Mouse (Mus musculus) midbrain, embryonic 11.5 days (tissue): ENCODE measurements around the gene C3ar1. TPM values are rescaled to one million over a fixed set of nuclear protein-coding genes. Genes with fewer than 3 reads are reported as not detected.
A peak's percentile ranks its signal among the peaks of the same experiment; 100 is the strongest.

Experiments used
- ATAC-seq: fragments of 200-750 bp; cut with Nextera tagmentation; 2 replicates; pipeline ENCODE4 v1.8.0; 2017; ENCODE audit warnings: moderate TSS enrichment, moderate library complexity; ENCODE audit not compliant: low FRiP score
- DNase-seq: peaks from one replicate; pipeline ENCODE4 v3.0.0; 2015; ENCODE audit warnings: low spot score; ENCODE audit errors: missing footprints
- H3K27ac ChIP-seq: fragments of 300-500 bp; sonication (generic); 2 replicates; pipeline ENCODE4 v1.5.1; 2014; ENCODE audit warnings: low read depth, low read length
- H3K27me3 ChIP-seq: fragments of 300-500 bp; sonication (generic); 2 replicates; pipeline ENCODE4 v1.6.1; 2014; ENCODE audit warnings: mild to moderate bottlenecking, low read length, moderate library complexity, mixed read lengths; ENCODE audit not compliant: control insufficient read depth, insufficient read depth
- H3K36me3 ChIP-seq: fragments of 300-500 bp; sonication (generic); 2 replicates; pipeline ENCODE4 v1.6.1; 2014; ENCODE audit warnings: mild to moderate bottlenecking, low read length, moderate library complexity, mixed read lengths; ENCODE audit not compliant: control insufficient read depth, insufficient read depth
- H3K4me1 ChIP-seq: fragments of 300-500 bp; sonication (generic); 2 replicates; pipeline ENCODE4 v1.6.1; 2014; ENCODE audit warnings: low read length; ENCODE audit not compliant: control insufficient read depth, insufficient read depth
- H3K4me2 ChIP-seq: fragments of 300-500 bp; sonication (generic); 2 replicates; pipeline ENCODE4 v1.6.1; 2014; ENCODE audit warnings: mild to moderate bottlenecking, moderate library complexity
- H3K4me3 ChIP-seq: fragments of 300-500 bp; sonication (generic); 2 replicates; pipeline ENCODE4 v1.5.1; 2014; ENCODE audit warnings: low read depth, low read length
- H3K9ac ChIP-seq: fragments of 300-500 bp; sonication (generic); 2 replicates; pipeline ENCODE4 v1.6.1; 2014; ENCODE audit warnings: low read length
- H3K9me3 ChIP-seq: fragments of 300-500 bp; sonication (generic); 2 replicates; pipeline ENCODE4 v1.6.1; 2016; ENCODE audit warnings: low read length; ENCODE audit not compliant: control insufficient read depth
- WGBS: fragments of 180-500 bp; shearing (Covaris S2); extraction: QIAGEN DNeasy Blood & Tissue Kit; methylation state at CpG from one replicate; pipeline ENCODE4 v1.1.7; 2014; 5-methylcytosine and 5-hydroxymethylcytosine counted together
- polyA plus RNA-seq: library from polyadenylated mRNA; unstranded; fragments of >200 nt; fragmentation: Nextera tagmentation; extraction: Ambion mirVana; gene quantifications from 2 replicates; pipeline ENCODE4 v1.2.1, GENCODE M21; 2014

C3ar1 gene
- 2.0 and 2.4 TPM in 2 replicates for polyA plus RNA-seq

DNA sequence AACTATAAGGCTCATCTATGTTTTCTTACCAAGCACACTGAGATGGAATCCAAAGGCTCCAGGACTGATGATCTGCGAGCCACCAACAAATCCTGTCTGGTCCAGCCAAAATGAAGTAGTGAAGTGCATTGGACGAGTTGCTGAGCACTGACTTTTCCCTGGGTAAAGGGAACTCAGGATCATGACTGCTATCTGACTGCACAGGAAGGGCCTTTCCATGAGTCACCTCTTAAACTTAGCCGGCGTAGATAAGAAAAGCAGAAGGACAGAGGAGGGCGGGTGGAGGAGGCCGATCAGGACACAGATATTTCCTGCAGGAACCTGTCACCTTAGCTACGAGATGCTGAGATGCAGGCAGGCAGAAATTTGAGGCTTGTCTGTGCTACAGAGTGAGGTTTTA is at the start of gene C3ar1:
Gene C3ar1, minus strand, starts transcription at position 207 of the 400 bp plus-strand sequence.
- WGBS, result 80% methylated on average over 7 of the region's 7 CpGs

DNA sequence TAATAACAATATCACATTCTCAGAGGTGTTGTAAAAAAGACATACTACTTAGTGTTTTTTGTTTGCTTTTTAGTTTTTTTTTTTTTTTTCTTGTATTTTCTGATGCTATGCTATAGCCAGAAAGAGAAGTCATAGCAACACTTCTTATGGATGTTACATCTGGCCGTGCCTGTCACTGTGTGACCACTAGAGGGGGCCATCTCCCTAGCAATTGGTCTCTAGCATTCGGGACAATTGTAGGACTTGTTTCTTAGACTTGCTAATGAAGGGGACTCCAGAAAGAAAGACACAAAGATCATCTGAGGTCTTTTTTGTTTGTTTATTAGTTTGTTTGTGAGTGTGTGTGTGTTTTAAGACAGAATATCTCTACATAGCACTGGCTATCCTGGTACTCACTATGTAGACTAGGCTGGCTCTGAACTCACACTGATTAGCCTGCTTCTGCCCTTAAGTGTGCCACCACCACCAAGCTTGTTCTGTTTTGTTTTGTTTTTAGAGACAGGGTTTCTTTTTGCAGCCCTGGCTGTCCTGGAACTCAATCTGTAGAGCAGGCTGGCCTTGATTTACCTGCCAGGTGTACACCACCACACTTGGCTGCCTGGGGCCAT is 36.6 kb upstream of the C3ar1 start:
- WGBS, result 14% methylated on average over 2 of the region's 2 CpGs
- Histone ChIP-seq H3K9ac (no peak overlapping the region), H3K4me1 (no peaks in the 10 kb centered on the region), H3K4me2 (no peak overlapping the region), H3K4me3 (no peak overlapping the region), H3K27me3 (no peaks in the 10 kb centered on the region), H3K27ac (no peak overlapping the region), H3K9me3 (no peaks in the 10 kb centered on the region), H3K36me3 (peaks cover 12% of the 10 kb centered on the region)
- DNase-seq (peak; percentile 88), ATAC-seq (peak; percentile 63)

More for the DNA sequence above, at the start of gene C3ar1:
- no peak within 1 kb of the TSS for H3K27ac ChIP-seq
- ATAC-seq (no peak), DNase-seq (no peak)
- no peaks in the 10 kb centered on the region for H3K36me3 ChIP-seq
- no peaks in the 10 kb centered on the region for H3K4me1 ChIP-seq
- H3K9ac ChIP-seq, result no peak within 1 kb of the TSS
- no peaks in the 10 kb centered on the region for H3K9me3 ChIP-seq
- no peak within 1 kb of the TSS for H3K4me3 ChIP-seq
- no peak within 1 kb of the TSS for H3K4me2 ChIP-seq
- H3K27me3 ChIP-seq, result no peaks in the 10 kb centered on the region

DNA sequence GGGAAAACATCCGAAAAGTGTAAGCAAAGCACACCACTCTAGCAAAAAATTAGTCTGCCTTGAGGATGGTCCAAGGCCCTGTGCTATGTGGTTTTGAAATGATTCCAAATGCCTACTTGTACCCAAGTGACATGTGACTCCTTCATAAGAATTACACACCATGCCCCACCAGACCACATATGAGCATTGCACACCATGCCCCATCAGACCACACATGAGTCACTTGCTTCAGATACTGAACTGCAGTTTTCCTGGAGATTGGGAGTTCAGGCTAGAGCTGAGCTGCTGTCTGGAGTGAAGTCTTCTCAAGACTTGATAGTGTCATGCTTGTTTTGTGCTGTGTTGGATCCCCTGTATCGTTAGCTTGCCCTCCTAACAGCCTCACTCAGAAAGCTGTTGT is 33.6 kb upstream of the C3ar1 start:
- no peaks in the 10 kb centered on the region for H3K4me1 ChIP-seq
- ATAC-seq, result no peak

DNA sequence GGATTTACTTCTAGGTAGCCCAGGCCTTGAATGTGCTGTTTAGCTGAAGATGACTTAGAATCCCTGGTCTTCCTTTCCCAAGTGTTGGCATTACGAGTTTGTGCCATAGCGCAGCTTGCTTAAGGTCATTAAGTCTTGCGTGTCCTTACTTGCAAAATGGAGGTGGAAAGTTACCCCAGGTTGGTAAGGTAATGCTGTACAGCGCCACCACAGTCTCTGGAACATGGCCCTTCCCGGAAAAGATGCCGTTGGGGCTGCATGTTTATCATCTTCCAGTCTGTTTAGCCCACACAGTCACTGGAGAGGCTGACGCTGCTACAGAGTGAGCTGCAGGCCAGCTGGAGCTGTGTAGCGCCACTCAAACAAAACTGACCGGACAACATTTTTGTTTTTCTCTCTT is 27.6 kb upstream of the C3ar1 start:
- H3K27ac ChIP-seq, result no peak overlapping the region
- 91% methylated on average over 9 of the region's 9 CpGs for WGBS
- H3K4me1 ChIP-seq, result no peaks in the 10 kb centered on the region
- H3K36me3 ChIP-seq, result peaks cover 44% of the 10 kb centered on the region
- no peaks in the 10 kb centered on the region for H3K9me3 ChIP-seq
- no peak overlapping the region for H3K4me3 ChIP-seq
- no peak for DNase-seq
- no peak overlapping the region for H3K9ac ChIP-seq
- H3K4me2 ChIP-seq, result no peak overlapping the region
- ATAC-seq, result no peak
- H3K27me3 ChIP-seq, result no peaks in the 10 kb centered on the region

More for the DNA sequence above, 33.6 kb upstream of the C3ar1 start:
- no peak overlapping the region for H3K4me2 ChIP-seq
- no peaks in the 10 kb centered on the region for H3K9me3 ChIP-seq
- H3K4me3 ChIP-seq, result no peak overlapping the region
- DNase-seq, result no peak
- H3K27me3 ChIP-seq, result no peaks in the 10 kb centered on the region
- H3K9ac ChIP-seq, result no peak overlapping the region
- no peak overlapping the region for H3K27ac ChIP-seq
- H3K36me3 ChIP-seq, result peaks cover 23% of the 10 kb centered on the region
- 95% methylated on average over 2 of the region's 2 CpGs for WGBS

DNA sequence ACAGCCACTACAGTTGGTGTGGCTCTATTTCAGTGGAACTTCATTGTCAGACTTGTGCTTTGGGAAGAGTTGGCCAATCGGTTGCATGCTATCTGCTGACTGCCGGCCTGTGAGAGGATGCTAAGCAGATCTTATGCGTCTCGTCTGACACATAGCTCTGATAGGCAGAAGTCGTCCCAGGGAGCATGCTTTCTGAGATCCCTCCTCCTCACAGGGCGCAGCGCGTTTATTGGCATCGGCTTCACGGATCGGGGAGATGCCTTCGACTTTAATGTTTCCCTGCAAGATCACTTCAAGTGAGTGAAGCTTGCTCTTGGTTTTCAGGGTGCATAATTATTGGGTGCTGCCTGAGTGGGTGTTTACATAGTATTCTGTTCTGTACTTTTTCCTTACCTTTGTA is 25.3 kb upstream of the C3ar1 start:
- WGBS, result 94% methylated on average over 12 of the region's 12 CpGs
- Histone ChIP-seq H3K36me3 (peaks cover 24% of the 10 kb centered on the region), H3K4me2 (no peak overlapping the region), H3K4me1 (no peaks in the 10 kb centered on the region), H3K4me3 (no peak overlapping the region), H3K27ac (no peak overlapping the region), H3K9ac (no peak overlapping the region), H3K27me3 (no peaks in the 10 kb centered on the region), H3K9me3 (no peaks in the 10 kb centered on the region)
- ATAC-seq (no peak), DNase-seq (no peak)

DNA sequence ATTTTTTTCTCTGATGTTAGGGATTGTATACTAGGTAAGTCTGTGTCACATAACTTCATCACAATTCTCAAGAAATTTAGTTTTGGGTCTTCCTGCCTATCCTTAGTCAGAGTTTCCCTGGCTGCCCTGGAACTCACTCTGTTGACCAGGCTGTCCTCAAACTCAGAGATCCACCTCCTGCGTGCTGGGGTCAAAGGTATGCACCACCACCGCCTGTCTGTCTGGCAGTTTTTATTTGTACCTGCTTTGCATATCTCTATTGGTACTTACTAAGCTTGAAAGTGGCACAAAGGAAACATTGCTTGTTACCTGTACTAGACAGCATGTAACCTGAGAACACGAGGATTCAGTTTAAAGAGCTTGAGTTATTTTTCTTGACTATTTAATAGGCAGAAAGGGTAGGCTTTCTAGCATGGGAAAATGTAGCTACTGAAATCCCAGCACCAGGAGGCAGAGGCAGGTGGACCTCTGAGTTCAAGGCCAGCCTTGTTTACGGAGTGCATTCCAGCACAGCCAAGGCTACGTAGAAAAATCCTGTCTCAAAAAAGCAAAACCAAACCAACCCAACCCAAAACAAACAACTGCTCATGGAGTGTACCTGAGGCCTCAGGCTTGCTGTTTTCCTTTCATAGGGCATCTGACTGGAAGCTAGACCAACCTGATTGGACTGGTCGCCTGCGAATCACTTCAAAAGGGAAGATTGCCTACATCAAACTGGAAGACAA is 24.0 kb upstream of the C3ar1 start:
- no peak overlapping the region for H3K4me2 ChIP-seq
- H3K9me3 ChIP-seq, result no peaks in the 10 kb centered on the region
- H3K27ac ChIP-seq, result no peak overlapping the region
- DNase-seq (no peak), ATAC-seq (no peak)
- whole genome bisulfite sequencing, result 93% methylated on average over 7 of the region's 7 CpGs
- peaks cover 5% of the 10 kb centered on the region; the same call in 1 of the 2 replicates for H3K4me1 ChIP-seq
- H3K4me3 ChIP-seq, result no peak overlapping the region
- H3K36me3 ChIP-seq, result peaks cover 24% of the 10 kb centered on the region
- no peak overlapping the region for H3K9ac ChIP-seq
- H3K27me3 ChIP-seq, result no peaks in the 10 kb centered on the region

DNA sequence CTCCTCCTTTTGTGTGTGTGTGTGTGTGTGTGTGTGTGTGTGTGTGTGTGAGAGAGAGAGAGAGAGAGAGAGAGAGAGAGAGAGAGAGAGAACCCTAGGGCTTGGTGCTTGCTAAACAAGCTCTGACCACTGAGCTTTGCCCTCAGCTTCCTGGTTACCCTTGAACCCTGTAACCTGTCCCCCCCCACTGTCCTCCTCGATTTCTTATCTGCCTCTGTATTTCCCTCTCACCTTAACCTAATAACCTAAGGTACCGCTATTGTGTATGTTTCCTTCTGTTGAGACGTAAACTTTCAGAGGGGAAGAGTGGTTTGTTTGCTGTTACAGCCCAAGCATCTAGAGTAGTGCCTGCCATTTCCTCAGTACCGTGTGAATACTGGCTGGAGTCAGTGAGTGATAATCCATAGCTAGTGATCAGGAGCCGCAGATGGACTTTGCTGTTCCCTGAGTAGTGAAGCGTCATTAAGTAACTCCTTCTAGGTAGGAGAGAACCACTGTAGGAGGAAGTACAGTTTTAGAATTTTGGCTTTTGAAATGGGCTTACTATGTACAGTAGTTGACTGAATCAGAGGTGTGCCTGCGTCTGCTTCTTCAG is 23.3 kb upstream of the C3ar1 start:
- Histone ChIP-seq H3K4me3 (no peak overlapping the region), H3K9ac (no peak overlapping the region), H3K36me3 (peaks cover 19% of the 10 kb centered on the region), H3K9me3 (no peaks in the 10 kb centered on the region), H3K27me3 (no peaks in the 10 kb centered on the region), H3K27ac (no peak overlapping the region), H3K4me1 (peaks cover 5% of the 10 kb centered on the region; the same call in 1 of the 2 replicates), H3K4me2 (no peak overlapping the region)
- no peak for DNase-seq
- no peak for ATAC-seq
- 93% methylated on average over 7 of the region's 7 CpGs for WGBS

DNA sequence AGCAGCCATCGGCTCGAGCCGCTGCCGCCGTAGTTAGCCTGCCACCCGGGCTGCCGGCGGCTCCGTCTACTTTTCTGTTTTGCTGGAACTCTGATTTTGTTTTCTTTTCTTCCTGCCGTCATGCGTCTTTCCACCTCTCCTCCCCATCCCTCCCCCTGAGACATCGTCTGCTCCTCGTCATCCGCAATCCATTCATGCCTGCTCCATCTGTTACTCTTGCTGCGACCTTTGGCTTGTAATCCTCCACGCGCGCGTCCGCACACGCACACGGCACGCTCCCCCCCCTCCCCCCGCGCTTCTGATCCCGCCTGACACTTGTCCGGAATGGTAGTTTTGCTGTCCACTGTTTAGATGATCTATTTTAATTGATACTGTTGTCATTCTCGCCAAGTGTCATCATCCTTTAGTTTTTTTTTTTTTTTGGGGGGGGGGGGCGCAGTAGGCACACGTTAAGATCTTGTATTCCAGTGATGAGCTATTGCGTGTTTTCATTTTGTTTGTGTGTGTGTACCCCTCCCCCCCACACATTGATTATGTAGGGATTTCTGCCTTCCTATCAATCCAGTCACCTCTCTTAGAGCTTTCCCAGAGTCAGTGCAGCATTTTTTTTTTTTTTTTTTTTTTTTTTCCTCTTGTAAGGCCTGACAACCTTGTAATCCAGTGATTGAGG is 18.9 kb upstream of the C3ar1 start:
- Histone ChIP-seq H3K27me3 (no peaks in the 10 kb centered on the region), H3K4me1 (peaks cover 5% of the 10 kb centered on the region; the same call in 1 of the 2 replicates), H3K27ac (peak overlapping the region; percentile 85; the same call in 1 of the 2 replicates), H3K9me3 (no peaks in the 10 kb centered on the region), H3K9ac (peak overlapping the region; percentile 89), H3K4me2 (peak overlapping the region; percentile 42), H3K36me3 (no peaks in the 10 kb centered on the region), H3K4me3 (peak overlapping the region; percentile 84)
- WGBS, result 1% methylated on average over 31 of the region's 31 CpGs
- ATAC-seq, result peak; percentile 87
- DNase-seq, result no peak
